Mouse (Mus musculus) left cerebral cortex, adult 2 months (tissue): ENCODE results near the gene Oat. TPM values are rescaled to one million over a fixed set of nuclear protein-coding genes. Genes with fewer than 3 reads are reported as not detected.

ENCODE experiments used
- DNase-seq, 2 experiments: peaks; one replicate each; pipeline ENCODE4 v3.0.0; 2021 to 2022; ENCODE audit warnings: low spot score in 2 of 2, mixed read lengths in 1 of 2; ENCODE audit errors: extremely low spot score in 1 of 2
- H3K27ac ChIP-seq: fragments of 200-600 bp; 2 replicates; pipeline ENCODE4 v1.8.1; 2022
- H3K4me3 ChIP-seq: fragments of 200-600 bp; 2 replicates; pipeline ENCODE4 v1.8.1; 2022
- CTCF ChIP-seq: fragments of 200-600 bp; IDR thresholded peaks from 2 replicates; pipeline ENCODE4 v1.8.1; 2022; ENCODE audit warnings: antibody characterized with exemption, mild to moderate bottlenecking, moderate library complexity
- intact Hi-C: fragments of 180-260 bp; cut with DNase I; formaldehyde crosslinking; loops from one replicate; pipeline ENCODE4 v1.15.1; 2025
- total RNA-seq, 2 experiments: library from RNA; stranded (reverse); gene quantifications; 2 replicates each; pipeline ENCODE4 v1.2.3; 2021

The Oat gene
- total RNA-seq, 2 experiments from 2014 or later, result 83.8 to 83.9 TPM

GRCm38 (mm10) chr7:132585695-132586491, 9.7 kb upstream of the Oat start:
- Histone ChIP-seq H3K27ac (no peak overlapping the region), H3K4me3 (no peak overlapping the region)
- DNase-seq, result no peak
- TF ChIP-seq CTCF, result no peak
- intact Hi-C loops, result no loop called here

GRCm38 (mm10) chr7:132581441-132581840, 5.2 kb upstream of the Oat start:
- Histone ChIP-seq H3K27ac (no peak overlapping the region), H3K4me3 (no peak overlapping the region)
- no peak for TF ChIP-seq CTCF
- DNase-seq, result no peak
- intact Hi-C loops, result no loop called here

DNA sequence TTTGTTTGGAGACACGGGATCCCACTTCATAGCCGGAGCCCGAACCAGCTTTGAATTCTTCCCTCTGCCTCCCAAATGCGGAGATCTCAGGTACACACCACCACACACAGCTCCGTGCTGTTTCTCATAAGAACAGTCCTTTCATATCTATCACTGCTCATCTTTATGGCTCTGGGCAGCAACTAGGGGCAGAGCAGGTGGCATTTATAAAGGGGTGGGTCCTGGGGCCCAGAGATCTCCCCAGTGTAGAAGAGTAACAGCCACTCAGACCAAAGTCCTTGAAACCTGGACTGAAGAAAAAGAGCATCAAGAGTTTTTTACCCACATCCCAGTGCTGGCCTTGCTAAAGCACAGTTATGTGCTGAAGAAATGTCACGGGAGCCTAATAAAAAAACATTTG, 4.3 kb upstream of the Oat start:
- no peak for TF ChIP-seq CTCF
- DNase-seq, result no peak
- no peak overlapping the region for H3K27ac ChIP-seq
- intact Hi-C loops, result no loop called here
- no peak overlapping the region for H3K4me3 ChIP-seq

GRCm38 (mm10) chr7:132576891-132577290, 693 bp upstream of the Oat start:
- no peak overlapping the region; the same call in 1 of the 2 replicates for H3K27ac ChIP-seq
- intact Hi-C loops, result loop anchor here (5.0 kb wide), 2 partner anchors 60 to 235 kb away; partner anchors contain the start of gene Fam53b
- TF ChIP-seq CTCF, result no peak
- no peak overlapping the region for H3K4me3 ChIP-seq
- no peak for DNase-seq

GRCm38 (mm10) chr7:132575623-132576022, 575 bp downstream of the Oat start:
- TF ChIP-seq CTCF, result peak; percentile 55
- DNase-seq, result peak; percentile 79 to 82
- H3K27ac ChIP-seq, result peak overlapping the region; percentile 92
- intact Hi-C loops, result loop anchor here (5.0 kb wide), 2 partner anchors 62 to 237 kb away; partner anchors contain the start of gene Fam53b
- peak overlapping the region; percentile 89 for H3K4me3 ChIP-seq

GRCm38 (mm10) chr7:132574646-132575045, 1.6 kb downstream of the Oat start:
- intact Hi-C loops, result loop anchor here (5.0 kb wide), 2 partner anchors 63 to 238 kb away; partner anchors contain the start of gene Fam53b
- TF ChIP-seq CTCF, result no peak
- no peak overlapping the region for H3K27ac ChIP-seq
- no peak for DNase-seq
- no peak overlapping the region for H3K4me3 ChIP-seq

DNA sequence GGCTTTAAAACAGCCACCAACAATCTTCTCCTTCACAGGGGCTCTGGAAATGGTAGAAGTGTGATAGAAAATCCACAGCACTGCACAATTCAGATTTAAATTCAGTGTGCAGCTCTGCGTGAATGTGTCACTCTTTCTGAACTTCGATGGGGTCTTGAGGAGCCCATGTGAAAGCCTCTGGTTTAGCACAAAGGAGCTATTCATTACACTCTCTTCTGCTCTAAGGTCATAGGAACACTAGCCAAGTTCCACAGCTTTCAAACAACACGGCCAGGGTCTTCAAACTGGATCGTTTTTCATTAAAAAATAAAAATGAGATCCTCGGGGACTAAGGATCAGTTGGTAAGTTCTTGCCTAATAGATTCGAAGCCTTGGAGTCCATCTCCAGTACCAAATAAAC, 3.0 kb downstream of the Oat start:
- no peak overlapping the region; the same call in 1 of the 2 replicates for H3K4me3 ChIP-seq
- intact Hi-C loops, result no loop called here
- H3K27ac ChIP-seq, result peak overlapping the region; percentile 50; the same call in 1 of the 2 replicates
- TF ChIP-seq CTCF, result no peak
- no peak for DNase-seq

DNA sequence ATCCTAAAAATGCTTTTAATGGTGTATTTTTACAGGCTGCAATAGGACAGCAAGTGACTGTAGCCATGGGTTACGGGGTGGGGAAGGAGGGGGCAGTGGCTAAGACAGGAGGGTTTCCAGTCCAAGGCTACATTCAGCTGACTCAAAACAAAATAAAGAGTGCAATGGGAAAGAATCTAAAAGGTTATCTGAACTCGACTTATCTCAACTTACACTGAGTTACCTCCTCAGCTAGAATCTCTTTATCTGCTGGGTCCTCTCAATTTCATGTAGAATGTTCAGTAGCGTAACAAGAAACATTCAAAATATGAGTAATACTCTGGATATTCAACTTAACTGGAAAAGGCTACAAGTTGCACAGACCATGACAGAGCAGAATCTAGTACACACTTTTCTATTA, 3.5 kb downstream of the Oat start:
- Histone ChIP-seq H3K4me3 (no peak overlapping the region; the same call in 1 of the 2 replicates), H3K27ac (peak overlapping the region; percentile 50; the same call in 1 of the 2 replicates)
- DNase-seq, result no peak
- intact Hi-C loops, result no loop called here
- TF ChIP-seq CTCF, result no peak

DNA sequence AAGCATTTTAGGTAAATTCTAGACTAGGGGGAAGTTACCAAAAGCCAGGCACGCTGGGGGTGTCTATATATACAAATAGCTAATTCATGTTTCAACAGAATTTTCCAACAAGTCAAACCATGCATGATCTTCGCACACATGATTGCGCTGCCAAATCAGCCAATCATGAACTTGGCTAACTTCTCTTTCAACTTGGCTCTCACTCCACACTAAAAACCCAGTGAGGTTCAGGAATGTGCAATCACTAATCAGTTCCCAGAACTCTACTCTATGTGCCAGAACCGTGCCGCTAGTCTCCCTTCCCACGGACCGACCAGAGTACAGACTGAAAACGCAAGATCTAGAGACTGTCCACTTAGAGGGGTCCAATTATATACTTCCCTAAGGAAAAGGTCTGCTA, 4.7 kb downstream of the Oat start:
- no peak for TF ChIP-seq CTCF
- Histone ChIP-seq H3K27ac (no peak overlapping the region), H3K4me3 (no peak overlapping the region; the same call in 1 of the 2 replicates)
- DNase-seq, result no peak
- intact Hi-C loops, result no loop called here

GRCm38 (mm10) chr7:132570071-132570470, 6.1 kb downstream of the Oat start:
- TF ChIP-seq CTCF, result no peak
- no peak for DNase-seq
- Histone ChIP-seq H3K27ac (no peak overlapping the region), H3K4me3 (no peak overlapping the region)
- intact Hi-C loops, result no loop called here

DNA sequence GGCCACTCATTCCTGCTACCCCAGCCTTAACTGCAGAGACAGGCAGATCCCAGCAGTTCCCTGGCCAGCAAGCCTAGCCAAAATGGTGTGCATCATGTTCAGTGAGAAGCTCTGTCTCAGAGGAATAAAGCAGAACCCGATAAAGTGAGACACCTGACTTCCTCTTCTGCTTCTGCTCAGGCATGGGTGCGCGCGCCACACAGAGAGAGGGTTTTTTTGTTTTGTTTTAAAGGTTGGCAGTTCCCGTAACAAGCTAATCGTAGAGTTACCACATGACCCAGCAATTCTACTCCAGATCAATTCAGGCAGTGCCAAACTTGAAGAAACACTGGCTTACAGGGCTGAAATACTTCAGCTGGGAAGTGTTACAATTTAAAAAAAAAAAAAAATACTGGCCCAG, 7.4 kb downstream of the Oat start:
- Histone ChIP-seq H3K27ac (no peak overlapping the region), H3K4me3 (no peak overlapping the region)
- DNase-seq, result no peak
- intact Hi-C loops, result no loop called here
- TF ChIP-seq CTCF, result no peak

GRCm38 (mm10) chr7:132565831-132566230, 10.4 kb downstream of the Oat start:
- intact Hi-C loops, result no loop called here

More at GRCm38 (mm10) chr7:132565831-132566230, 10.4 kb downstream of the Oat start:
- TF ChIP-seq CTCF, result no peak
- no peak overlapping the region for H3K4me3 ChIP-seq
- DNase-seq, result no peak
- H3K27ac ChIP-seq, result no peak overlapping the region
